Mouse (Mus musculus): ENCODE results near the gene Foxm1. TPM values are rescaled to one million over a fixed set of nuclear protein-coding genes. Genes with fewer than 3 reads are reported as not detected.

Gene Foxm1
- polyA plus RNA-seq, 1 experiment from 2014 or later: 5.3 TPM

Other genes with a start within 250 kb of the Foxm1 start
- 48.3 and 63.2 TPM in 2 replicates for gene Tspan9, start 219.4 kb upstream of the Foxm1 start, polyA plus RNA-seq (2015; fragmentation: Nextera tagmentation; extraction: Ambion mirVana)
- 0.89 and 0.93 TPM in 2 replicates for gene Tead4, start 62.1 kb upstream of the Foxm1 start, polyA plus RNA-seq (2015; fragmentation: Nextera tagmentation; extraction: Ambion mirVana)
- gene Tulp3, start 7.1 kb upstream of the Foxm1 start, polyA plus RNA-seq (2015; fragmentation: Nextera tagmentation; extraction: Ambion mirVana): 19.1 and 21.8 TPM in 2 replicates
- 72.2 and 85.9 TPM in 2 replicates for gene Rhno1, start 56 bp upstream of the Foxm1 start, polyA plus RNA-seq (2015; fragmentation: Nextera tagmentation; extraction: Ambion mirVana)
- 0.33 and 0.54 TPM in 2 replicates for gene Tex52, start 12.5 kb downstream of the Foxm1 start, polyA plus RNA-seq (2015; fragmentation: Nextera tagmentation; extraction: Ambion mirVana)
- not detected in 2 replicates for gene Gm44596, start 12.5 kb downstream of the Foxm1 start, polyA plus RNA-seq (2015; fragmentation: Nextera tagmentation; extraction: Ambion mirVana)
- 12.4 and 13.0 TPM in 2 replicates for gene Nrip2, start 36.3 kb downstream of the Foxm1 start, polyA plus RNA-seq (2015; fragmentation: Nextera tagmentation; extraction: Ambion mirVana)
- 44.0 and 46.5 TPM in 2 replicates for gene Itfg2, start 62.0 kb downstream of the Foxm1 start, polyA plus RNA-seq (2015; fragmentation: Nextera tagmentation; extraction: Ambion mirVana)
- gene Fkbp4, start 75.7 kb downstream of the Foxm1 start, polyA plus RNA-seq (2015; fragmentation: Nextera tagmentation; extraction: Ambion mirVana): 319 and 377 TPM in 2 replicates
- gene Pzp, start 163.8 kb downstream of the Foxm1 start, polyA plus RNA-seq (2015; fragmentation: Nextera tagmentation; extraction: Ambion mirVana): 0.09 and 0.47 TPM in 2 replicates
- 3.5 and 4.8 TPM in 2 replicates for gene A2ml1, start 218.6 kb downstream of the Foxm1 start, polyA plus RNA-seq (2015; fragmentation: Nextera tagmentation; extraction: Ambion mirVana)